Mouse (Mus musculus): ENCODE data around the gene Neurl2.

- no peak for TF ChIP-seq GATA1 (IDR thresholded peaks at IDR 0.05; ENCODE audit: borderline replicate concordance, low read length)
- TF ChIP-seq FLI1 (IDR thresholded peaks at IDR 0.05; ENCODE audit: low read length) = no peak
Observed at GRCm38 (mm10) chr2:164785481-164786387, 47.5 kb downstream of the Neurl2 start, which contains the start of gene Snx21.
